Mouse (Mus musculus): Measurements from ENCODE around the gene 4922502D21Rik. TPM values are rescaled to one million over a fixed set of nuclear protein-coding genes. Genes with fewer than 3 reads are reported as not detected.

Gene 4922502D21Rik
- not detected in 2 replicates for polyA plus RNA-seq (2015; fragmentation: Nextera tagmentation; extraction: Ambion mirVana)

GRCm38 (mm10) chr6:129331610-129332009 lies at the start of gene 4922502D21Rik:
TSS of gene 4922502D21Rik (minus strand) at chr6:129331796.
- H3K9me3 ChIP-seq, result no peaks in the 10 kb centered on the region
- H3K4me3 ChIP-seq, result no peak within 1 kb of the TSS
- no peak within 1 kb of the TSS for H3K4me2 ChIP-seq
- ATAC-seq (replicated peaks), result no peak
- H3K9ac ChIP-seq, result no peak within 1 kb of the TSS
- no peak within 1 kb of the TSS for H3K27ac ChIP-seq
- H3K4me1 ChIP-seq, result peaks cover 2% of the 10 kb centered on the region; the same call in 1 of the 2 replicates
- 47% methylated on average over 11 of the region's 11 CpGs for WGBS
- H3K27me3 ChIP-seq (replicated peaks), result no peaks in the 10 kb centered on the region
- no peaks in the 10 kb centered on the region for H3K36me3 ChIP-seq (replicated peaks)

GRCm38 (mm10) chr6:129380454-129380853 lies 48.9 kb upstream of the 4922502D21Rik start:
- Histone ChIP-seq H3K9me3 (no peaks in the 10 kb centered on the region), H3K4me2 (no peak overlapping the region), H3K27ac (no peak overlapping the region), H3K9ac (no peak overlapping the region), H3K27me3 (replicated peaks) (no peaks in the 10 kb centered on the region), H3K4me1 (no peaks in the 10 kb centered on the region), H3K36me3 (replicated peaks) (no peaks in the 10 kb centered on the region), H3K4me3 (no peak overlapping the region)
- 63% methylated on average over 4 of the region's 4 CpGs for WGBS
- no peak for ATAC-seq (replicated peaks)

GRCm38 (mm10) chr6:129374937-129375471 lies 43.4 kb upstream of the 4922502D21Rik start:
- H3K4me1 ChIP-seq, result no peaks in the 10 kb centered on the region
- no peak overlapping the region for H3K9ac ChIP-seq
- H3K4me3 ChIP-seq, result no peak overlapping the region
- no peak overlapping the region for H3K27ac ChIP-seq
- H3K36me3 ChIP-seq (replicated peaks), result no peaks in the 10 kb centered on the region
- no peak for ATAC-seq (replicated peaks)
- H3K27me3 ChIP-seq (replicated peaks), result no peaks in the 10 kb centered on the region
- H3K4me2 ChIP-seq, result no peak overlapping the region
- 86% methylated on average over 2 of the region's 2 CpGs for WGBS
- no peaks in the 10 kb centered on the region for H3K9me3 ChIP-seq

- WGBS, result 74% methylated on average over 7 of the region's 7 CpGs
- no peak for ATAC-seq (replicated peaks)
- no peak overlapping the region for H3K4me2 ChIP-seq
These were observed 38.0 kb upstream of the 4922502D21Rik start for GRCm38 (mm10) chr6:129369374-129370132.

GRCm38 (mm10) chr6:129365959-129366359 lies 34.4 kb upstream of the 4922502D21Rik start:
- H3K9ac ChIP-seq, result no peak overlapping the region
- 15% methylated on average over 6 of the region's 6 CpGs for WGBS
- no peak overlapping the region for H3K27ac ChIP-seq
- no peaks in the 10 kb centered on the region for H3K36me3 ChIP-seq (replicated peaks)
- H3K4me3 ChIP-seq, result no peak overlapping the region
- no peaks in the 10 kb centered on the region for H3K4me1 ChIP-seq
- ATAC-seq (replicated peaks), result peak; percentile 83
- no peaks in the 10 kb centered on the region for H3K27me3 ChIP-seq (replicated peaks)
- H3K4me2 ChIP-seq, result no peak overlapping the region
- no peaks in the 10 kb centered on the region for H3K9me3 ChIP-seq

More at GRCm38 (mm10) chr6:129369374-129370132, 38.0 kb upstream of the 4922502D21Rik start:
- no peak overlapping the region for H3K9ac ChIP-seq
- no peaks in the 10 kb centered on the region for H3K9me3 ChIP-seq
- no peaks in the 10 kb centered on the region for H3K4me1 ChIP-seq
- no peak overlapping the region for H3K27ac ChIP-seq
- no peaks in the 10 kb centered on the region for H3K36me3 ChIP-seq (replicated peaks)
- H3K4me3 ChIP-seq, result no peak overlapping the region
- no peaks in the 10 kb centered on the region for H3K27me3 ChIP-seq (replicated peaks)

GRCm38 (mm10) chr6:129363942-129364341 lies 32.3 kb upstream of the 4922502D21Rik start:
- no peak overlapping the region for H3K27ac ChIP-seq
- H3K4me1 ChIP-seq, result no peaks in the 10 kb centered on the region
- no peak overlapping the region for H3K4me2 ChIP-seq
- H3K27me3 ChIP-seq (replicated peaks), result no peaks in the 10 kb centered on the region
- H3K9ac ChIP-seq, result no peak overlapping the region
- no peak overlapping the region for H3K4me3 ChIP-seq
- no peaks in the 10 kb centered on the region for H3K36me3 ChIP-seq (replicated peaks)
- no peak for ATAC-seq (replicated peaks)
- no peaks in the 10 kb centered on the region for H3K9me3 ChIP-seq
- WGBS, result 48% methylated on average over 1 of the region's 1 CpGs

- no peaks in the 10 kb centered on the region for H3K27me3 ChIP-seq (replicated peaks)
- no peak overlapping the region for H3K27ac ChIP-seq
- no peak overlapping the region for H3K4me2 ChIP-seq
- no peaks in the 10 kb centered on the region for H3K36me3 ChIP-seq (replicated peaks)
- no peak overlapping the region for H3K4me3 ChIP-seq
- H3K9ac ChIP-seq, result no peak overlapping the region
- H3K4me1 ChIP-seq, result no peaks in the 10 kb centered on the region
- WGBS, result 91% methylated on average over 2 of the region's 2 CpGs
- ATAC-seq (replicated peaks), result no peak
- H3K9me3 ChIP-seq, result no peaks in the 10 kb centered on the region
These were observed 27.9 kb upstream of the 4922502D21Rik start for GRCm38 (mm10) chr6:129359515-129359914.

- H3K27ac ChIP-seq, result no peak overlapping the region
- no peaks in the 10 kb centered on the region for H3K9me3 ChIP-seq
- no peak for ATAC-seq (replicated peaks)
- no peak overlapping the region for H3K4me2 ChIP-seq
- no peak overlapping the region for H3K9ac ChIP-seq
- no peak overlapping the region for H3K4me3 ChIP-seq
- no peaks in the 10 kb centered on the region for H3K4me1 ChIP-seq
- H3K27me3 ChIP-seq (replicated peaks), result no peaks in the 10 kb centered on the region
- H3K36me3 ChIP-seq (replicated peaks), result no peaks in the 10 kb centered on the region
These were observed 24.8 kb upstream of the 4922502D21Rik start for GRCm38 (mm10) chr6:129356430-129356829.

- no peak overlapping the region for H3K27ac ChIP-seq
- WGBS, result 98% methylated on average over 2 of the region's 2 CpGs
- no peak overlapping the region for H3K4me3 ChIP-seq
- ATAC-seq (replicated peaks), result no peak
- H3K9me3 ChIP-seq, result no peaks in the 10 kb centered on the region
- H3K27me3 ChIP-seq (replicated peaks), result no peaks in the 10 kb centered on the region
- no peak overlapping the region for H3K9ac ChIP-seq
- no peaks in the 10 kb centered on the region for H3K36me3 ChIP-seq (replicated peaks)
- no peak overlapping the region for H3K4me2 ChIP-seq
- H3K4me1 ChIP-seq, result no peaks in the 10 kb centered on the region
These were observed 24.2 kb upstream of the 4922502D21Rik start for GRCm38 (mm10) chr6:129355774-129356173.

GRCm38 (mm10) chr6:129351091-129351490 lies 19.5 kb upstream of the 4922502D21Rik start:
- H3K4me2 ChIP-seq, result no peak overlapping the region
- H3K9ac ChIP-seq, result no peak overlapping the region
- ATAC-seq (replicated peaks), result no peak
- H3K36me3 ChIP-seq (replicated peaks), result no peaks in the 10 kb centered on the region
- no peak overlapping the region for H3K4me3 ChIP-seq
- 95% methylated on average over 3 of the region's 3 CpGs for WGBS
- H3K4me1 ChIP-seq, result no peaks in the 10 kb centered on the region
- no peaks in the 10 kb centered on the region for H3K27me3 ChIP-seq (replicated peaks)
- H3K9me3 ChIP-seq, result 0 out of 2 replicates have a peak, but pooled peaks cover 3% of the 10 kb centered on the region
- no peak overlapping the region for H3K27ac ChIP-seq

GRCm38 (mm10) chr6:129349524-129350352 lies 18.1 kb upstream of the 4922502D21Rik start:
- Histone ChIP-seq H3K4me3 (no peak overlapping the region), H3K27me3 (replicated peaks) (no peaks in the 10 kb centered on the region), H3K36me3 (replicated peaks) (no peaks in the 10 kb centered on the region), H3K27ac (no peak overlapping the region), H3K9ac (no peak overlapping the region), H3K9me3 (0 out of 2 replicates have a peak, but pooled peaks cover 3% of the 10 kb centered on the region), H3K4me2 (no peak overlapping the region), H3K4me1 (no peaks in the 10 kb centered on the region)
- WGBS, result 61% methylated on average over 4 of the region's 4 CpGs
- ATAC-seq (replicated peaks), result no peak

- Histone ChIP-seq H3K4me1 (no peaks in the 10 kb centered on the region), H3K27me3 (replicated peaks) (no peaks in the 10 kb centered on the region), H3K27ac (no peak overlapping the region), H3K36me3 (replicated peaks) (no peaks in the 10 kb centered on the region), H3K9me3 (0 out of 2 replicates have a peak, but pooled peaks cover 3% of the 10 kb centered on the region), H3K4me3 (no peak overlapping the region), H3K9ac (no peak overlapping the region), H3K4me2 (no peak overlapping the region)
- 78% methylated on average over 3 of the region's 3 CpGs for WGBS
- ATAC-seq (replicated peaks), result no peak
These were observed 12.8 kb upstream of the 4922502D21Rik start for GRCm38 (mm10) chr6:129344408-129344807.
